9 mouse cellular contexts compared by ENCODE assay signal in genomic region chr7:24364827-24365226, GRCm38 (mm10). TPM values are rescaled to one million over a fixed set of nuclear protein-coding genes. Genes with fewer than 3 reads are reported as not detected.
DNase-seq lines count a peak whose midpoint lies in the region; ATAC-seq and TF ChIP-seq lines count a peak whose summit lies in the region.
"Had no signal": no experiment of that assay in that cellular context is flagged by ENCODE, and none has a peak within 500 bp of the region (broad histone marks: within the 10 kb centered on the region; RNA-seq: fewer than 3 reads in every experiment).

No protein-coding gene starts in this region.

- peak; percentile 43 for DNase-seq in heart, postnatal 25 days (ENCODE audit: low spot score)
- peak; percentile 76 for DNase-seq in large intestine, adult 2 months (ENCODE audit: low read depth, low spot score)
- DNase-seq in liver, postnatal 0 days: peak; percentile 91
- DNase-seq in telencephalon, adult 2 months (ENCODE audit: low read depth, low spot score): peak; percentile 60

- no peak overlapping the region for H3K9ac ChIP-seq in ES-Bruce4 (ENCODE audit: low read depth, poor library complexity, severe bottlenecking)
- no peak overlapping the region for H3K9ac ChIP-seq in forebrain, embryonic 15.5 days (replicated peaks)
- no peak overlapping the region; the same call in 1 of the 2 replicates for H3K9ac ChIP-seq in liver, postnatal 0 days (replicated peaks)
- peak overlapping the region; percentile 61 for H3K9ac ChIP-seq in neural tube, embryonic 13.5 days

- peak; percentile 72; the same call in 1 of the 2 replicates for ATAC-seq in cerebellum, adult (ENCODE audit: insufficient number of reproducible peaks, low FRiP score, low TSS enrichment)
- ATAC-seq in forebrain, embryonic 15.5 days (replicated peaks): peak; percentile 76
- peak; percentile 65 for ATAC-seq in liver, postnatal 0 days
- peak; percentile 76; the same call in 1 of the 2 replicates for ATAC-seq in neural tube, embryonic 13.5 days (ENCODE audit: low read depth)

- H3K9me3 ChIP-seq in ES-Bruce4 (replicated peaks; ENCODE audit: control insufficient read depth, insufficient read depth, low read length, poor library complexity, severe bottlenecking): no peaks in the 10 kb centered on the region
- no peaks in the 10 kb centered on the region for H3K9me3 ChIP-seq in forebrain, embryonic 15.5 days
- no peaks in the 10 kb centered on the region for H3K9me3 ChIP-seq in liver, postnatal 0 days (ENCODE audit: low read length)
- 0 out of 2 replicates have a peak, but pooled peaks cover 3% of the 10 kb centered on the region for H3K9me3 ChIP-seq in neural tube, embryonic 13.5 days

- no peak overlapping the region for H3K4me3 ChIP-seq in ES-Bruce4 (ENCODE audit: low read depth, low read length)
- H3K4me3 ChIP-seq in forebrain, embryonic 15.5 days: no peak overlapping the region
- no peak overlapping the region for H3K4me3 ChIP-seq in liver, postnatal 0 days (ENCODE audit: low read depth, low read length)
- H3K4me3 ChIP-seq in neural tube, embryonic 13.5 days: no peak overlapping the region

- no peak overlapping the region for H3K4me2 ChIP-seq in forebrain, embryonic 15.5 days (replicated peaks)
- H3K4me2 ChIP-seq in liver, postnatal 0 days (ENCODE audit: low read depth, low read length): peak overlapping the region; percentile 48; the same call in 1 of the 2 replicates
- H3K4me2 ChIP-seq in neural tube, embryonic 13.5 days: no peak overlapping the region

- peaks cover 2% of the 10 kb centered on the region for H3K4me1 ChIP-seq in ES-Bruce4 (ENCODE audit: control insufficient read depth, insufficient read depth, low read length)
- no peaks in the 10 kb centered on the region for H3K4me1 ChIP-seq in forebrain, embryonic 15.5 days
- peaks cover 19% of the 10 kb centered on the region for H3K4me1 ChIP-seq in liver, postnatal 0 days (ENCODE audit: insufficient read depth)
- peaks cover 5% of the 10 kb centered on the region; the same call in 1 of the 2 replicates for H3K4me1 ChIP-seq in neural tube, embryonic 13.5 days (replicated peaks)

- H3K36me3 ChIP-seq in ES-Bruce4 (ENCODE audit: control insufficient read depth, insufficient read depth, low read length, poor library complexity, severe bottlenecking): no peaks in the 10 kb centered on the region
- H3K36me3 ChIP-seq in forebrain, embryonic 15.5 days: no peaks in the 10 kb centered on the region
- H3K36me3 ChIP-seq in liver, postnatal 0 days (replicated peaks; ENCODE audit: insufficient read depth, low read length): no peaks in the 10 kb centered on the region
- no peaks in the 10 kb centered on the region for H3K36me3 ChIP-seq in neural tube, embryonic 13.5 days

- no peak overlapping the region for H3K27ac ChIP-seq in ES-Bruce4 (ENCODE audit: insufficient read depth, low read length)
- no peak overlapping the region for H3K27ac ChIP-seq in forebrain, embryonic 15.5 days (replicated peaks)
- 0 out of 2 replicates have a peak overlapping the region, but pooled peaks have one; percentile 24 for H3K27ac ChIP-seq in liver, postnatal 0 days (ENCODE audit: low read depth)
- no peak overlapping the region for H3K27ac ChIP-seq in neural tube, embryonic 13.5 days (replicated peaks)

- WGBS in forebrain, embryonic 15.5 days: 21% methylated on average over 10 of the region's 10 CpGs
- WGBS in large intestine, adult 2 months: 8% methylated on average over 10 of the region's 10 CpGs
- WGBS in liver, postnatal 0 days (ENCODE audit: insufficient replicate concordance): 16% methylated on average over 10 of the region's 10 CpGs
- 24% methylated on average over 10 of the region's 10 CpGs for WGBS in neural tube, embryonic 13.5 days

- intact Hi-C loops in heart, postnatal 25 days (cut with DNase I): loop anchor here (2.0 kb wide), 2 partner anchors 20 to 42 kb away; no protein-coding TSS in a partner anchor

- 0 out of 2 replicates have a peak, but pooled peaks have one; percentile 15 for TF ChIP-seq EP300 in ES-Bruce4 (IDR thresholded peaks at IDR 0.05; ENCODE audit: insufficient read depth, low read depth, low read length)
- no peak for TF ChIP-seq EP300 in liver, postnatal 0 days (IDR thresholded peaks at IDR 0.05; ENCODE audit: low read depth)

- H3K27me3 ChIP-seq in ES-Bruce4 (ENCODE audit: control insufficient read depth, insufficient read depth, low read length, poor library complexity, severe bottlenecking): no peaks in the 10 kb centered on the region
- H3K27me3 ChIP-seq in forebrain, embryonic 15.5 days: peaks cover 3% of the 10 kb centered on the region; the same call in 1 of the 2 replicates
- no peaks in the 10 kb centered on the region for H3K27me3 ChIP-seq in liver, postnatal 0 days (ENCODE audit: insufficient read depth, low read length)
- H3K27me3 ChIP-seq in neural tube, embryonic 13.5 days: no peaks in the 10 kb centered on the region

- TF ChIP-seq POLR2A in ES-Bruce4 (IDR thresholded peaks at IDR 0.05; ENCODE audit: insufficient read depth, low read length): no peak

- TF ChIP-seq CTCF in ES-Bruce4 (IDR thresholded peaks at IDR 0.05; ENCODE audit: low read depth, low read length): peak; percentile 69
- TF ChIP-seq CTCF in liver, postnatal 0 days (IDR thresholded peaks at IDR 0.05; ENCODE audit: low read depth): peak; percentile 96

RNA-seq across cellular contexts. Expression of gene Kcnn4, which starts 5.2 kb away (rescaled TPM):
- 1.4 and 1.8 TPM in 2 replicates for polyA plus RNA-seq in ES-Bruce4 (2011; ENCODE audit: insufficient read depth, insufficient read length, low read depth, missing spikeins)
- 0.56 and 0.63 TPM in 2 replicates for polyA plus RNA-seq in forebrain, embryonic 15.5 days (2015; fragmentation: Nextera tagmentation; extraction: Ambion mirVana)
- under 1 TPM; 0.70 to 0.81 TPM for total RNA-seq in heart, postnatal 25 days (2021)
- polyA plus RNA-seq in large intestine, adult 2 months (2012; rRNA removed): 76.3 and 90.9 TPM in 2 replicates
- polyA plus RNA-seq in liver, postnatal 0 days (2015; fragmentation: Nextera tagmentation; extraction: Ambion mirVana): 41.0 and 41.9 TPM in 2 replicates
- 2.1 and 2.2 TPM in 2 replicates for polyA plus RNA-seq in neural tube, embryonic 13.5 days (2015; fragmentation: Nextera tagmentation; extraction: Ambion mirVana)

RNA-seq across cellular contexts. Expression of gene Lypd5, which starts 15.8 kb away (rescaled TPM):
- polyA plus RNA-seq in ES-Bruce4 (2011; ENCODE audit: insufficient read depth, insufficient read length, low read depth, missing spikeins): not detected in 2 replicates
- not detected in 2 replicates for polyA plus RNA-seq in forebrain, embryonic 15.5 days (2015; fragmentation: Nextera tagmentation; extraction: Ambion mirVana)
- total RNA-seq in heart, postnatal 25 days (2021): not detected
- 0.04 TPM in 1 of 2 replicates, not detected in the other for polyA plus RNA-seq in large intestine, adult 2 months (2012; rRNA removed)
- 0.06 TPM in 1 of 2 replicates, not detected in the other for polyA plus RNA-seq in liver, postnatal 0 days (2015; fragmentation: Nextera tagmentation; extraction: Ambion mirVana)
- not detected in 2 replicates for polyA plus RNA-seq in neural tube, embryonic 13.5 days (2015; fragmentation: Nextera tagmentation; extraction: Ambion mirVana)
- polyA plus RNA-seq: heart, embryonic 16.5 days had no signal

RNA-seq across cellular contexts. Expression of gene Tescl, which starts 31.1 kb away (rescaled TPM):
- polyA plus RNA-seq in ES-Bruce4 (2011; ENCODE audit: insufficient read depth, insufficient read length, low read depth, missing spikeins): not detected in 2 replicates
- polyA plus RNA-seq in forebrain, embryonic 15.5 days (2015; fragmentation: Nextera tagmentation; extraction: Ambion mirVana): not detected in 2 replicates
- not detected for total RNA-seq in heart, postnatal 25 days (2021)
- 0.16 TPM in 1 of 2 replicates, not detected in the other for polyA plus RNA-seq in large intestine, adult 2 months (2012; rRNA removed)
- polyA plus RNA-seq in liver, postnatal 0 days (2015; fragmentation: Nextera tagmentation; extraction: Ambion mirVana): not detected in 2 replicates
- 0.31 TPM in 1 of 2 replicates, not detected in the other for polyA plus RNA-seq in neural tube, embryonic 13.5 days (2015; fragmentation: Nextera tagmentation; extraction: Ambion mirVana)

RNA-seq across cellular contexts. Expression of gene Smg9, which starts 34.6 kb away (rescaled TPM):
- 25.5 and 37.9 TPM in 2 replicates for polyA plus RNA-seq in ES-Bruce4 (2011; ENCODE audit: insufficient read depth, insufficient read length, low read depth, missing spikeins)
- 33.4 and 36.6 TPM in 2 replicates for polyA plus RNA-seq in forebrain, embryonic 15.5 days (2015; fragmentation: Nextera tagmentation; extraction: Ambion mirVana)
- total RNA-seq in heart, postnatal 25 days (2021): 1 to 10 TPM; 7.6 TPM
- 40.0 and 42.2 TPM in 2 replicates for polyA plus RNA-seq in large intestine, adult 2 months (2012; rRNA removed)
- polyA plus RNA-seq in liver, postnatal 0 days (2015; fragmentation: Nextera tagmentation; extraction: Ambion mirVana): 8.2 and 8.7 TPM in 2 replicates
- polyA plus RNA-seq in neural tube, embryonic 13.5 days (2015; fragmentation: Nextera tagmentation; extraction: Ambion mirVana): 36.2 and 37.7 TPM in 2 replicates

RNA-seq across cellular contexts. Expression of gene Zfp94, which starts 48.4 kb away (rescaled TPM):
- polyA plus RNA-seq in ES-Bruce4 (2011; ENCODE audit: insufficient read depth, insufficient read length, low read depth, missing spikeins): 4.7 and 5.3 TPM in 2 replicates
- 24.5 and 24.7 TPM in 2 replicates for polyA plus RNA-seq in forebrain, embryonic 15.5 days (2015; fragmentation: Nextera tagmentation; extraction: Ambion mirVana)
- total RNA-seq in heart, postnatal 25 days (2021): 1 to 10 TPM; 1.8 to 2.5 TPM
- polyA plus RNA-seq in large intestine, adult 2 months (2012; rRNA removed): 2.1 and 3.1 TPM in 2 replicates
- 1.8 and 2.2 TPM in 2 replicates for polyA plus RNA-seq in liver, postnatal 0 days (2015; fragmentation: Nextera tagmentation; extraction: Ambion mirVana)
- polyA plus RNA-seq in neural tube, embryonic 13.5 days (2015; fragmentation: Nextera tagmentation; extraction: Ambion mirVana): 18.2 and 19.2 TPM in 2 replicates

Comparison
In these comparisons a context has a peak if more than half of its experiments do, and no peak if none do; other contexts are left out.
1. RNA of gene Kcnn4, which starts 5.2 kb away (polyA plus RNA-seq): 76.3 to 90.9 TPM in large intestine, adult 2 months and 41.0 to 41.9 TPM in liver, postnatal 0 days; 2.1 to 2.2 TPM in neural tube, embryonic 13.5 days, 1.4 to 1.8 TPM in ES-Bruce4 and 0.56 to 0.63 TPM in forebrain, embryonic 15.5 days; every median in the first group is over 10 times any median in the second.
2. Peak in every context shown above with its lines, with median percentiles within 50 percentile points of each other: ATAC-seq and DNase-seq.